Comparison of ENCODE assay signal across 18 mouse cellular contexts in genomic region chr5:21675494-21675893, GRCm38 (mm10). TPM values are rescaled to one million over a fixed set of nuclear protein-coding genes. Genes with fewer than 3 reads are reported as not detected.
"Had no signal": no experiment of that assay in that cellular context is flagged by ENCODE, and none has a peak within 500 bp of the region (broad histone marks: within the 10 kb centered on the region; RNA-seq: fewer than 3 reads in every experiment).

No protein-coding gene starts in this region.

- H3K4me3 ChIP-seq: left cerebral cortex, adult 2 months; limb, embryonic 12.5 days; limb, embryonic 15.5 days; liver, embryonic 15.5 days; midbrain, embryonic 12.5 days; midbrain, embryonic 15.5 days; neural tube, embryonic 12.5 days; neural tube, embryonic 15.5 days had no signal

- H3K9me3 ChIP-seq: limb, embryonic 15.5 days; liver, embryonic 15.5 days; midbrain, embryonic 12.5 days; midbrain, embryonic 15.5 days; neural tube, embryonic 12.5 days; neural tube, embryonic 15.5 days had no signal

- DNase-seq: kidney, adult 18-20 months; kidney, adult 9 months; kidney, postnatal 25 days; layer of hippocampus, postnatal 36 days; lung, adult 2 months; thymus, postnatal 25 days had no signal

- H3K27ac ChIP-seq: left cerebral cortex, adult 2 months; limb, embryonic 12.5 days; limb, embryonic 15.5 days; liver, embryonic 15.5 days; macrophage; midbrain, embryonic 12.5 days; midbrain, embryonic 15.5 days; neural tube, embryonic 12.5 days; neural tube, embryonic 15.5 days had no signal

- H3K27me3 ChIP-seq: limb, embryonic 12.5 days; limb, embryonic 15.5 days; liver, embryonic 15.5 days; midbrain, embryonic 12.5 days; midbrain, embryonic 15.5 days; neural tube, embryonic 12.5 days; neural tube, embryonic 15.5 days had no signal

- H3K4me2 ChIP-seq: limb, embryonic 12.5 days; limb, embryonic 15.5 days; liver, embryonic 11.5 days; liver, embryonic 15.5 days; midbrain, embryonic 12.5 days; midbrain, embryonic 15.5 days; neural tube, embryonic 12.5 days; neural tube, embryonic 15.5 days had no signal

- H3K9ac ChIP-seq: limb, embryonic 12.5 days; limb, embryonic 15.5 days; liver, embryonic 15.5 days; midbrain, embryonic 12.5 days; midbrain, embryonic 15.5 days; neural tube, embryonic 12.5 days; neural tube, embryonic 15.5 days had no signal

- H3K36me3 ChIP-seq: midbrain, embryonic 15.5 days had no signal

- H3K4me1 ChIP-seq: midbrain, embryonic 15.5 days; neural tube, embryonic 12.5 days had no signal

- ATAC-seq: midbrain, embryonic 15.5 days had no signal

RNA-seq across cellular contexts. Expression of gene Fbxl13, which starts 30.1 kb away (rescaled TPM):
- total RNA-seq: megakaryocyte, adult 5-6 weeks had no signal
- polyA plus RNA-seq: limb, embryonic 15.5 days; macrophage; small intestine, adult 2 months had no signal
